Mouse (Mus musculus): Measurements from ENCODE around the gene Strada.
A peak's percentile ranks its signal among the peaks of the same experiment; 100 is the strongest.
"Not testable (repeated sequence)": the region's sequence is repeated elsewhere in the genome, so short reads cannot be mapped to it uniquely, and the experiment has no call there.

Gene Strada

GRCm38 (mm10) chr11:106156257-106156656 is 45.7 kb downstream of the Strada start:
- no peak for DNase-seq (ENCODE audit: low spot score in 2 of 2)

- no peak for DNase-seq (ENCODE audit: low spot score in 2 of 2)
These were observed 46.2 kb downstream of the Strada start for GRCm38 (mm10) chr11:106155761-106156160.

GRCm38 (mm10) chr11:106154770-106155169 is 47.2 kb downstream of the Strada start:
- DNase-seq (ENCODE audit: low spot score in 2 of 2): no peak

GRCm38 (mm10) chr11:106154091-106154490 is 47.9 kb downstream of the Strada start:
- no peak for DNase-seq (ENCODE audit: low spot score in 2 of 2)

GRCm38 (mm10) chr11:106152132-106152531 is 49.8 kb downstream of the Strada start:
- no peak for DNase-seq (ENCODE audit: low spot score in 2 of 2)

GRCm38 (mm10) chr11:106151219-106151618 is 50.7 kb downstream of the Strada start:
- DNase-seq (ENCODE audit: low spot score in 2 of 2): no peak

- no peak for DNase-seq (ENCODE audit: low spot score in 2 of 2)
These were observed 67.1 kb downstream of the Strada start for GRCm38 (mm10) chr11:106134580-106135528.

GRCm38 (mm10) chr11:106132516-106132915 is 69.5 kb downstream of the Strada start:
- no peak for DNase-seq (ENCODE audit: low spot score in 2 of 2)

- DNase-seq (ENCODE audit: low spot score in 2 of 2): no peak
These were observed 72.5 kb downstream of the Strada start for GRCm38 (mm10) chr11:106129477-106129876.

- not testable (repeated sequence) for DNase-seq (ENCODE audit: low spot score in 2 of 2)
These were observed 75.1 kb downstream of the Strada start for GRCm38 (mm10) chr11:106126727-106127373.

- no peak for DNase-seq (ENCODE audit: low spot score in 2 of 2)
These were observed 76.1 kb downstream of the Strada start for GRCm38 (mm10) chr11:106125827-106126226.

- DNase-seq (ENCODE audit: low spot score in 2 of 2): no peak
These were observed 77.2 kb downstream of the Strada start for GRCm38 (mm10) chr11:106124784-106125183.

- DNase-seq (ENCODE audit: low spot score in 2 of 2): peak; percentile 17 to 29
These were observed 79.2 kb downstream of the Strada start for GRCm38 (mm10) chr11:106122736-106123135.

GRCm38 (mm10) chr11:106122221-106122620 is 79.7 kb downstream of the Strada start:
- no peak for DNase-seq (ENCODE audit: low spot score in 2 of 2)
